Mouse (Mus musculus): Measurements from ENCODE around the gene Epb41. TPM values are rescaled to one million over a fixed set of nuclear protein-coding genes. Genes with fewer than 3 reads are reported as not detected.

Epb41 gene
- total RNA-seq, 2 experiments from 2014 or later: 70.2 to 77.8 TPM

- intact Hi-C loops (cut with DNase I): no loop called here
- DNase-seq: no peak
Observed at GRCm38 (mm10) chr4:131907912-131908311, 167.2 kb downstream of the Epb41 start.

- intact Hi-C loops (cut with DNase I): no loop called here
Observed at GRCm38 (mm10) chr4:131906423-131906822, 168.7 kb downstream of the Epb41 start.

GRCm38 (mm10) chr4:131904478-131904877 is 170.6 kb downstream of the Epb41 start:
- DNase-seq: peak; percentile 58
- intact Hi-C loops (cut with DNase I): loop anchor here (5.0 kb wide), 1 partner anchor 173 kb away; the partner anchor contains the start of gene Epb41

More at GRCm38 (mm10) chr4:131906423-131906822, 168.7 kb downstream of the Epb41 start:
- DNase-seq: no peak

- intact Hi-C loops (cut with DNase I): loop anchor here (5.0 kb wide), 1 partner anchor 176 kb away; the partner anchor contains the start of gene Epb41
- DNase-seq: no peak
Observed at GRCm38 (mm10) chr4:131901090-131901489, 174.0 kb downstream of the Epb41 start.

- intact Hi-C loops (cut with DNase I): no loop called here
- DNase-seq: no peak
Observed at GRCm38 (mm10) chr4:131899180-131899554, 176.0 kb downstream of the Epb41 start.

GRCm38 (mm10) chr4:131898503-131899179 is 176.5 kb downstream of the Epb41 start:
- intact Hi-C loops (cut with DNase I): no loop called here

GRCm38 (mm10) chr4:131897787-131898186 is 177.3 kb downstream of the Epb41 start:
- intact Hi-C loops (cut with DNase I): no loop called here
- no peak for DNase-seq

More at GRCm38 (mm10) chr4:131898503-131899179, 176.5 kb downstream of the Epb41 start:
- no peak for DNase-seq

- intact Hi-C loops (cut with DNase I): no loop called here
- no peak for DNase-seq
Observed at GRCm38 (mm10) chr4:131897109-131897508, 178.0 kb downstream of the Epb41 start.

GRCm38 (mm10) chr4:131890692-131891091 is 184.4 kb downstream of the Epb41 start:
- intact Hi-C loops (cut with DNase I): no loop called here
- no peak for DNase-seq

GRCm38 (mm10) chr4:131888564-131888963 is 186.6 kb downstream of the Epb41 start:
- intact Hi-C loops (cut with DNase I): no loop called here
- no peak for DNase-seq

GRCm38 (mm10) chr4:131885376-131885775 is 189.7 kb downstream of the Epb41 start:
- no peak for DNase-seq

GRCm38 (mm10) chr4:131883571-131883970 is 191.6 kb downstream of the Epb41 start:
- DNase-seq: no peak
- intact Hi-C loops (cut with DNase I): no loop called here

More at GRCm38 (mm10) chr4:131885376-131885775, 189.7 kb downstream of the Epb41 start:
- intact Hi-C loops (cut with DNase I): no loop called here

- intact Hi-C loops (cut with DNase I): no loop called here
- no peak for DNase-seq
Observed at GRCm38 (mm10) chr4:131881306-131881705, 193.8 kb downstream of the Epb41 start.

GRCm38 (mm10) chr4:131879692-131880091 is 195.4 kb downstream of the Epb41 start:
- no peak for DNase-seq
- intact Hi-C loops (cut with DNase I): no loop called here

GRCm38 (mm10) chr4:131876836-131877235 is 198.3 kb downstream of the Epb41 start:
- intact Hi-C loops (cut with DNase I): no loop called here
- DNase-seq: no peak

- DNase-seq: no peak
- intact Hi-C loops (cut with DNase I): no loop called here
Observed at GRCm38 (mm10) chr4:131875242-131875641, 199.9 kb downstream of the Epb41 start.

GRCm38 (mm10) chr4:131874567-131874966 is 200.6 kb downstream of the Epb41 start:
- intact Hi-C loops (cut with DNase I): no loop called here

GRCm38 (mm10) chr4:131874169-131874536 is 201.0 kb downstream of the Epb41 start:
- no peak for DNase-seq
- intact Hi-C loops (cut with DNase I): no loop called here

More at GRCm38 (mm10) chr4:131874567-131874966, 200.6 kb downstream of the Epb41 start:
- no peak for DNase-seq
